Mouse (Mus musculus) liver, adult (tissue): ENCODE results near the gene Aco2.

ENCODE experiments used
- GATA4 ChIP-seq: IDR thresholded peaks from 2 replicates; pipeline ENCODE4 v1.6.1; 2014; ENCODE audit warnings: mild to moderate bottlenecking, low read length; ENCODE audit not compliant: insufficient replicate concordance

Gene Aco2

DNA sequence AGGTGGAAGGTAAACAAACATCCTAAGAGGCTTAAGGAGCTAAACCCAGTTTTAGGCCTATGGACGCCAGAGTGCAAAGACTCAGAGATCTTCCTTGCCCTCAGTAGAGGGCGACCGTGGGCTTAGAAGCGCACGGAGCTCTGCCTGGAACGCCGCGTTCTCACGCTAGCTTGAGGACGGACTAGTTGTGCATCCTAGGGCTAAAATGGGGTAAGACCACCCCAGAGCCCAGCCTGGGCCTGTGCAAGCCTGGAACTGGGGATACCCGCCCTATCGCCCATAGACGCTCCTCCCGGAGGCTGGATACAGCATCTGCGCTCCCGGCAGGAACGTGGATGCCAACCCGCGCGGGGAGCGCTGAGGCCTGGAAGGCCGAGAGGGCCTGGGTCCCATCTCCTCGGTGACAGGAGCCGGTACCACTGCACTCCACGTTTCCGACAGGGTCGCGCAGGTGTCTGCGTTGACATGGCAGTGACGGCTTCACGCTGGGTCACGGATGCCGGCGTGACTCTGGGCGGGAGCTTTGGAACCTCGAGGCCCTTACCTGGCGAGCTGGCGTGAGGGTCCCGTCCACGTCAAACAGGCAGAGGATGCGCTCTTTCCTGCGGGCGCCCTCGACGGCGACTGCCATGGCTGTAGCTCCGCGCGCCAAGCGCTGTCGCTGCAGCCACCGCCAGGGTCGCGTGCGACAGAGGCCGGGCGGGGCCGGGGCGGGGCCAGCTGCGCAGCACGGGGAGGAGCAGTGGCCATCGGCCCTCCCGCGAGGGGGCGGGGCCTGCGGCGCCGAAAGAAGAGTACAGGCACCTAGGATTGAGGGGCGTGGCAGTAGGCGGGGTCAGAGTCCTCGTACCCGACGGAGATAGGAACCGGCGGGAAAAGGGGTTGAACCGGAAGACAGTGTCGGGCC is 88.3 kb downstream of the Aco2 start, which contains the start of gene Pmm1:
Gene Pmm1 (minus strand): TSS at position 760 of the 907 bp plus-strand sequence.
- TF ChIP-seq GATA4 = peak; percentile 37; the same call in 1 of the 2 replicates

DNA sequence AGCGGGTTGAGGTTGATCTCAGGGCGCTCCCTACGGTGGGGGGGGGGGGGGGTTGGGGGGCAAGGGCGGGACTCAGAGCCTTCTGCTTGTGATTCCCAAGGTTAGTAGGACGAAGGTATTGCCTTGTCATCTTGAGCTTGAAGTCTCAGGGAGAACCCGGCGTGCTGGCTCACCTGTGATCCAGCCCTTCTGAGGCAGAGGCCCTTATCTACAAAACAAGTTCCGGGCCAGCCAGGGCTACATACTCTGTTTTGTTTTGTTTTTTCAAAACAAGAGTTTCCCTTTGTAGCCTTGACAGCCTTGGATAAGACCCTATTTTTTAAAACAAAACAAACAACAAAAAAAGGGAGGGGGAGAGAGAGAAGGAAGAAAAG is 89.0 kb downstream of the Aco2 start:
- no peak for TF ChIP-seq GATA4

- TF ChIP-seq GATA4 = peak; percentile 89
These were observed 92.2 kb downstream of the Aco2 start for GRCm38 (mm10) chr15:81964262-81964661.
